Mouse (Mus musculus) cerebellum, postnatal 4 days (tissue): ENCODE data around the gene Setdb1.
A peak's percentile ranks its signal among the peaks of the same experiment; 100 is the strongest.
"Not testable (repeated sequence)": the region's sequence is repeated elsewhere in the genome, so short reads cannot be mapped to it uniquely, and the experiment has no call there.

Experiments used
- DNase-seq, 2 experiments: peaks; one replicate each; pipeline ENCODE4 v3.0.0; 2022; ENCODE audit warnings: low spot score in 2 of 2, mixed read lengths in 1 of 2

The Setdb1 gene

GRCm38 (mm10) chr3:95356701-95357449 is at the start of gene Setdb1:
Setdb1 (minus strand) TSS chr3:95357202.
- DNase-seq, result peak; percentile 90 to 96

- DNase-seq, result no peak
These were observed 45.7 kb upstream of the Setdb1 start, which contains the start of gene 4930558C23Rik for GRCm38 (mm10) chr3:95402741-95403140. 4930558C23Rik (minus strand) TSS chr3:95402841.

GRCm38 (mm10) chr3:95394385-95394784 is 37.4 kb upstream of the Setdb1 start:
- no peak for DNase-seq

GRCm38 (mm10) chr3:95385401-95386075 is 28.5 kb upstream of the Setdb1 start:
- DNase-seq, result no peak

- no peak for DNase-seq
These were observed 16.2 kb upstream of the Setdb1 start for GRCm38 (mm10) chr3:95373208-95373607.

GRCm38 (mm10) chr3:95370101-95370500 is 13.1 kb upstream of the Setdb1 start:
- no peak for DNase-seq

GRCm38 (mm10) chr3:95360276-95360675 is 3.3 kb upstream of the Setdb1 start:
- DNase-seq, result not testable (repeated sequence)

GRCm38 (mm10) chr3:95357746-95358145 is 744 bp upstream of the Setdb1 start:
- no peak for DNase-seq

GRCm38 (mm10) chr3:95355911-95356544 is 974 bp downstream of the Setdb1 start:
- not testable (repeated sequence) for DNase-seq

- DNase-seq, result no peak
These were observed 7.5 kb downstream of the Setdb1 start for GRCm38 (mm10) chr3:95349491-95349890.

- DNase-seq, result not testable (repeated sequence)
These were observed 8.7 kb downstream of the Setdb1 start for GRCm38 (mm10) chr3:95348343-95348742.

GRCm38 (mm10) chr3:95346454-95346853 is 10.5 kb downstream of the Setdb1 start:
- DNase-seq, result no peak

GRCm38 (mm10) chr3:95343356-95344000 is 13.5 kb downstream of the Setdb1 start:
- DNase-seq, result not testable (repeated sequence)

GRCm38 (mm10) chr3:95338251-95338650 is 18.8 kb downstream of the Setdb1 start:
- DNase-seq, result no peak

GRCm38 (mm10) chr3:95337345-95337744 is 19.7 kb downstream of the Setdb1 start:
- no peak for DNase-seq

GRCm38 (mm10) chr3:95331528-95331927 is 25.5 kb downstream of the Setdb1 start:
- no peak for DNase-seq

GRCm38 (mm10) chr3:95328803-95329404 is 28.1 kb downstream of the Setdb1 start:
- no peak for DNase-seq

- DNase-seq, result no peak
These were observed 32.4 kb downstream of the Setdb1 start for GRCm38 (mm10) chr3:95324454-95325144.

GRCm38 (mm10) chr3:95323429-95323828 is 33.6 kb downstream of the Setdb1 start:
- DNase-seq, result no peak

- DNase-seq, result no peak
These were observed 37.0 kb downstream of the Setdb1 start for GRCm38 (mm10) chr3:95319701-95320625.
